Mouse (Mus musculus) bone marrow, adult 2 months (tissue): ENCODE data around the gene Kif3b. TPM values are rescaled to one million over a fixed set of nuclear protein-coding genes. Genes with fewer than 3 reads are reported as not detected.
A peak's percentile ranks its signal among the peaks of the same experiment; 100 is the strongest.
"Not testable (repeated sequence)": the region's sequence is repeated elsewhere in the genome, so short reads cannot be mapped to it uniquely, and the experiment has no call there.

Experiments
- H3K27ac ChIP-seq: fragments of 200-500 bp; 2 replicates; pipeline ENCODE4 v1.5.1; 2012; ENCODE audit warnings: low read depth, mild to moderate bottlenecking, control low read depth, inconsistent platforms, low read length; ENCODE audit not compliant: control insufficient read depth, poor library complexity, insufficient read depth
- H3K4me1 ChIP-seq: fragments of 200-500 bp; 2 replicates; pipeline ENCODE4 v1.6.1; 2011; ENCODE audit warnings: low read length; ENCODE audit not compliant: control insufficient read depth, insufficient read depth
- H3K4me3 ChIP-seq: fragments of 200-500 bp; replicated peaks from 2 replicates; pipeline ENCODE3; 2011; ENCODE audit warnings: mild to moderate bottlenecking, low read depth, low read length, control low read depth; ENCODE audit not compliant: control insufficient read depth
- CTCF ChIP-seq: fragments of 200-500 bp; IDR thresholded peaks from 2 replicates; pipeline ENCODE4 v1.5.1; 2011; ENCODE audit warnings: low read length, control low read depth; ENCODE audit not compliant: control insufficient read depth, insufficient read depth
- POLR2A ChIP-seq: fragments of 200-500 bp; IDR thresholded peaks from 2 replicates; pipeline ENCODE4 v1.6.1; 2011; ENCODE audit warnings: low read depth, mild to moderate bottlenecking, control low read depth, low read length, borderline replicate concordance; ENCODE audit not compliant: control insufficient read depth
- WGBS: fragments of 180-500 bp; shearing (Covaris S2); methylation state at CpG from one replicate; pipeline ENCODE4 v1.1.7; 2018; 5-methylcytosine and 5-hydroxymethylcytosine counted together
- polyA plus RNA-seq: library from polyadenylated mRNA; stranded (reverse); fragments of >200 nt; gene quantifications from 2 replicates; pipeline ENCODE4 v1.2.4, GENCODE M21; 2011; ENCODE audit warnings: low replicate concordance; ENCODE audit not compliant: missing spikeins, insufficient read depth, insufficient read length

Kif3b gene
- polyA plus RNA-seq, 1 experiment, result 10.9 TPM

DNA sequence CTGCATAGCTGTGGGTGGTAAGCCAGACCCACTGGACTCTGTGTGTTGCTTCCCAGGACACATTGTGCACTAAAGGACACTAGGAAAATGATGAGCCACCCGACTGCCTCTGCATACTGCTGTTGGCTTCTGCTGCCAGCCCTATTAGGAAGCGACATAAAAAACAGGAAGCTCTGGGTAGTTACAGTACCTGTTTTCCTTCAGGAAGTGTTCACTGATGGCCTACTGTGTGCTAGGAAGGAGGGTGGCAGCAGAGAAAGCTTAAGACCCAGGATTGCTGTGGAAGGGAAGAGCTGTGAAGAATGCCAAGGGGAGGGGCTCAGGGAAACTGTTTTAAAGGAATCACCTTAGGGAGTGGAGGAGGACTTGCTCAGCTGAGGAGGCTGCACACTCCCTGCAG lies 23.9 kb upstream of the Kif3b start:
- no peak overlapping the region for H3K4me3 ChIP-seq
- H3K4me1 ChIP-seq, result peaks cover 7% of the 10 kb centered on the region
- TF ChIP-seq POLR2A (no peak), CTCF (no peak)
- no peak overlapping the region for H3K27ac ChIP-seq
- WGBS, result 43% methylated on average over 2 of the region's 2 CpGs

DNA sequence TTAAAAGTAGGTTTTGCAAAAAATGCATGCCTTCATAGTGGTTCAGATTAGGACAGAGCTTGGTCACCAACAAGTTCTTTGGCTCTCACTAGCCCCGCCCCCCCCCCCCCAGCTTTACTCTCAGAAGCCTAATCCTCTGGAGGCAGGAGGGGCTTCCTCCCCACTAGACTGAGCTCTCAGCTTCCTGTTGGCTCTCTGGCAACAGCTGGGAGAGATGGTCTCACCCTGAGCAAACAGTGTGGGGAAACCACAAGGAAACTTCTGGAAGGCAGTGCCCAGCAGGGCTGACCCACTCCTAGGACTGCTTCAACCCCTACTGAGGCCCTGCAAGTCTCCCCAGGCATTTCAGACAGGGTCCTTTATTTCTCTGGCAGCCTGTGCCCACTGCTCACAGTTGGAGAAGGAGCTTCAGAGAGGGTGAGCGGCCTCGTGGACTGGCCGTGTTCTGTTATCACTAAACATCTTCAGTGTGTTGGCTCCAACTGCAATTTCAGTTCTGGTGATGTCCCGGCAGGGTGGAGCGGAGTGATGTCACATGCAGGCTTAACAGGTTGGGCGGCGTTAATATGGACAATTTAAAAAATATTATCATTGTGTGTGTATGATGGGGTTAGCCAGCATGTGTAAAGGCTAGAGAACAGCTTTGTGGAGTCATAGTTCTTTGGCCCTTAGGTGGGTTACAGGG lies 20.8 kb upstream of the Kif3b start:
- H3K27ac ChIP-seq, H3K4me1 ChIP-seq, H3K4me3 ChIP-seq: not testable (repeated sequence)
- WGBS, result 25% methylated on average over 8 of the region's 8 CpGs

DNA sequence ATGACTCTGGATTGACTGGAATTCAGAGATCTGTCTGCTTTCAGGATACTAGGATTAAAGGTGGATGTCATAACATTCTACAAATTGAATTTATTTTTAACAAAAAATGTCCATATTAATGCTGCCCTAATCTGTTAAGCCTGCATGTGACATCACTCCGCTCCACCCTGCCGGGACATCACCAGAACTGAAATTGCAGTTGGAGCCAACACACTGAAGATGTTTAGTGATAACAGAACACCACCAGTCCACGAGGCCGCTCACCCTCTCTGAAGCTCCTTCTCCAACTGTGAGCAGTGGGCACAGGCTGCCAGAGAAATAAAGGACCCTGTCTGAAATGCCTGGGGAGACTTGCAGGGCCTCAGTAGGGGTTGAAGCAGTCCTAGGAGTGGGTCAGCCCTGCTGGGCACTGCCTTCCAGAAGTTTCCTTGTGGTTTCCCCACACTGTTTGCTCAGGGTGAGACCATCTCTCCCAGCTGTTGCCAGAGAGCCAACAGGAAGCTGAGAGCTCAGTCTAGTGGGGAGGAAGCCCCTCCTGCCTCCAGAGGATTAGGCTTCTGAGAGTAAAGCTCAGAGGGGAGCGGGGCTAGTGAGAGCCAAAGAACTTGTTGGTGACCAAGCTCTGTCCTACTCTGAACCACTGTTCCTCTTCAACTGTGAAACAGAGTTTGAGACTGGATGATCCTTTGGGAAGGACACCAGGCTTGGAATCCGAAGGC lies 16.9 kb upstream of the Kif3b start:
- 41% methylated on average over 6 of the region's 6 CpGs for WGBS
- not testable (repeated sequence) for H3K4me1 ChIP-seq, H3K27ac ChIP-seq, H3K4me3 ChIP-seq

DNA sequence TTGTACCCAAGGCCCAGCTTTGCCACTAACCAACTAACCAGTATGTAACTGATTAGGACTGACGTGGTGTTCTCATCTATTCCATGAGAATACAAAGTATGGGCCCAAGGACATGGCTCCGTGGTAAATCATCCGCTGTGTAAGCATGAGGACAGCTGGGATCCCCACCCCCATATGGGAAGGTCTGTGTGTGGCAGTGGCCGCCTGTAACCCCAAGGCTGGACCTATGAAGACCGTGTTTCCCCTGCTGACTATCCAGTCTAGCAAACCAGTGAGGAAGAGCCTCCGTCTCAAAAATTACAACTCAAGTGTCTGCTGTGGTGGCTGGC lies 16.3 kb upstream of the Kif3b start:
- Histone ChIP-seq H3K27ac (no peak overlapping the region), H3K4me3 (no peak overlapping the region), H3K4me1 (no peaks in the 10 kb centered on the region; the same call in 1 of the 2 replicates)
- no peak for TF ChIP-seq POLR2A
- TF ChIP-seq CTCF, result no peak
- 72% methylated on average over 6 of the region's 6 CpGs for WGBS

DNA sequence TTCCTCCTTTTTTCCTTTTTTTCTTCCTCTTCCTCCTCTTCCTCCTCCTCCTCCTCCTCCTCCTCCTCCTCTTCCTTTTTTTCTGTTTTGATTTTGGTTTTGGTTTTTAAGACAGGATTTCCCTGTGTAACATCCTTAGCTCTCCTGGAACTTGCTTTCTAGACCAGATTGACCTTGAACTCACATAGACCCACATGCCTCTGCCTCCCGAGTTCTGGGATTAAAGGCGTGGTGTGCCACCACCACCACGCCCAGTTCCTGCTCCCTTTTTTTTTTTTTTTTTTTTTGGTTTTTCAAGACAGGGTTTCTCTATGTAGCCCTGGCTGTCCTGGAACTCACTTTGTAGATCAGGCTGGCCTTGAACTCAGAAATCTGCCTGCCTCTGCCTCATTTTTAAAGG lies 15.6 kb upstream of the Kif3b start:
- 15% methylated on average over 3 of the region's 3 CpGs for WGBS
- not testable (repeated sequence) for H3K4me1 ChIP-seq, H3K4me3 ChIP-seq, H3K27ac ChIP-seq

DNA sequence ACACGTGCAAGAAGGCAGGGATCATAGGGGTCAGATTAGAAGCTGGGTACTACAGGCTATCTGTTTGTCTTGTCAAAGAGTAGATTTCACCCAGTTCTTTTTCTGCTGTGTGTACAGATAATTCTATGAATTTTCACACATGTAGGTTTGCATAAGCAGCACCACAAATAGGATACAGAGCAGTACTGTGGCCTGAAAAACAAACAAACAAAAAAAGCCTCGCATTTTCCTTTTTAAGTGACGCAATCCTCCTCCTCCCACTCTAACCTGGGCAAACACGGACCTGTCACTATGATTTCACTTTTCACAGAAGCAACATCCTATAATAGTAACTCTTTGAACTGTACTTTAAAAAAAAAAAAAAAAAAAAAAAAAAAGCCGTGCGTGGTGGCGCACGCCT lies 14.8 kb upstream of the Kif3b start:
- Histone ChIP-seq H3K4me1 (no peaks in the 10 kb centered on the region; the same call in 1 of the 2 replicates), H3K4me3 (no peak overlapping the region), H3K27ac (no peak overlapping the region)
- 73% methylated on average over 8 of the region's 8 CpGs for WGBS
- TF ChIP-seq CTCF (no peak), POLR2A (no peak)

DNA sequence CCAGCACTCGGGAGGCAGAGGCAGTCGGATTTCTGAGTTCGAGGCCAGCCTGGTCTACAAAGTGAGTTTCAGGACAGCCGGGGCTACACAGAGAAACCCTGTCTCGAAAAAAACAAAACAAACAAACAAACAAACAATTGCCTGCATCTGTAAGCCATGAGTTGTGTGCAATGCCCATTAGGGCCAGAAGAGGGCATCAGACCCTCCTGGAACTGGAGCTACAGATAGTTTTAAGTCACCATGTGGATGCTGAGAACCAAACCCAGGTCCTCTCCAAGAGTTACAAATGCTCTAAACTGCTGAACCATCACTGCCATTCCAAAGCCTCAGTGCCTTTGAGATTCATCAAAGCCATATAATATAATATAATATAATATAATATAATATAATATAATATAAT lies 14.4 kb upstream of the Kif3b start:
- 92% methylated on average over 5 of the region's 5 CpGs for WGBS
- H3K27ac ChIP-seq, H3K4me1 ChIP-seq, H3K4me3 ChIP-seq: not testable (repeated sequence)

DNA sequence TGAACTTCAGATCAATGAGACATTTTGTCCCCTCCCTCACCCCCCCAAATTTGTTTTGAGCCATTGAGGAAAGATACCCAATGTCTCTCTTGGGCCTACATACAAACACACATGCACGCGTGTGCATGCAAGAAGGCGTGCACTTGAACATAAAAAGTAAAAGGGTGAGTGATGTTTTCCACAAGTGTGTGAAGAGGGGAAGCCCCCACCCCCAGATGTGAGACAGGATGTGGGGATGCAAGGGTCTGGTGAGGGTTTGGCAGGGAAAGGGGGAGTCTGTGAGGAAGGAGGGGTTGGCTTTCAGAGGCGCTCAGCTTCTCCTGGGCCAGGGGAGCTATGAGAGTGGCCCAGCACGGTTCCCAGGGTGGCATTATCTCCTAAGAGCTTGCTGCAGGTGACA lies 12.9 kb upstream of the Kif3b start:
- Histone ChIP-seq H3K4me1 (no peaks in the 10 kb centered on the region; the same call in none of the 2 replicates), H3K27ac (no peak overlapping the region), H3K4me3 (no peak overlapping the region)
- TF ChIP-seq CTCF (no peak), POLR2A (no peak)
- WGBS, result 81% methylated on average over 5 of the region's 5 CpGs

DNA sequence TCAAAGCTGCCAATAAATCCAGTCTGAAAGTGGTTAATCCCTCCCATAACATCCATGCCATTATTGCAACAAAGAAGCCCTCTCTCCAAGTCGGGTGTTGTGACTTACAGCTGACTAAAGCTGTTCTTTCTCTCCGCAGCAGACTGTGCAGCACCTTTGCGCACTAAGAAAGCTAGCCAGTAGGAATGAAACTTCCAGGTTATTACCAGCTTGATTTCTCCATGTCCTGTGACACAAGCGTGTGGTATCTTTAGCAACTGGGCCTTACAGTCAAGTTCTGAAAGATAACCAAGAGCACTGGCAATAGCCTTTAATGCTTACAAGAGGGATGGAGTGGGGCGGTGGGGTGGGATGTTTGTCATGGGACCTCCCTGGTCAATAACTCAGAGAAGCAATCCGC lies 7.3 kb upstream of the Kif3b start:
- Histone ChIP-seq H3K27ac (peak overlapping the region; percentile 50; the same call in 1 of the 2 replicates), H3K4me3 (no peak overlapping the region), H3K4me1 (peaks cover 2% of the 10 kb centered on the region; the same call in 1 of the 2 replicates)
- TF ChIP-seq POLR2A (no peak), CTCF (no peak)
- 60% methylated on average over 6 of the region's 6 CpGs for WGBS
